Mouse (Mus musculus): ENCODE data around the gene Btnl4. TPM values are rescaled to one million over a fixed set of nuclear protein-coding genes. Genes with fewer than 3 reads are reported as not detected.

The Btnl4 gene
- total RNA-seq (2023): not detected

DNA sequence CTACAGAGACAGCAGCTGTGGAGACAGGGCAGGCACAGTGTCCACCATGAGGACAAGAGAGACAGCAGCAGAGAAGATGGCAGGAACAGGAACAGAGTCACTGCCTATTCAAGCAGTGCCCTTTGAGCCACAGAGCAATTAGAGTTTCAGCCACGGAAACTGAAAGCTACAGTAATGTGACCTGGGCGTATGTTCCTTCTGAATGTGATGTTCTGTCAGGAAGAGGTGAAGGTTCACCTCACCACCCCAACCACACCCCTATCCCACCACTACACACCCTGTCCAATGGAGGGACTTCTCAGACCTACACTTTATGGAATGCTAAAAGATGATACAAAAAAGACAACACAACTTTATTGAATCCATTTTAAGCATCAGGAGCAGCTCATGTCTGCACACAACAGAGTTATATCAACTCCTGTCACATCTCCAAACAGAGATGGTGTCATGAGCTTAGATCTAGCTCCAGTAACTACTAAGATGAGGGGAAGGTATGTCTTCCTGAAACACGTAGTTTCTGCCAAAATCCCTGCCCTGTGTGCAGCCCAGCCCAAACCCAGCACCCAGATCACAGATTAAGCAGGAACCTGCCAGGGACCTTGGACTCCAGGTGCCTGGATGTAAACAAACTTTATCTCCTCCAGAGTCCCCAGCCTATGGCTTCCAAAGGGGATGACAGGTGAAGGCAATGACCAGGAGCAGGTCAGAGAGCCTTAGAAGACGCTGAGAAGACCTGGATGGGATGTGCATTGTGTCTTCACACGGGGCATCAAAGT is at the start of gene Btnl4:
Btnl4 (minus strand) TSS at position 81 of the 776 bp plus-strand sequence.

DNA sequence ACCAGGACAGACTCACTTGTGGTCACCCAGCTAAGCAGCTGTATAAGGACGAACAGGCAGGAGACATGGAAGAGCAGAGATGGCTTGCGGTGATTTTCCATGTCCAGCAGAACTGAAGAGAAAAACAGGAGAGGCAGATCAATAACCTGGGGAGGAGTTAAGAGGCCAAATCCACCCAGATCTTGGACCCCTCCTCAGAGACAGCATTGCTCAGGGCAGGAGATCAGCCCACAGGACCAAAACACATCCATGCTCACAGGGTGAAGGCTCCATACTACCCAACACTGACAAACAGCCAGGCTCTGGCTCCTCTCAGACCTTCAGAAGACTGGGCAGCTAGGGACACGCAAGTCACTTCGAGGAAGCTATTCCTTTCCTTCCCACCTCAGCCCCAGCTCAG is 40.1 kb upstream of the Btnl4 start, which contains the start of gene Btnl6:
Btnl6 (minus strand) TSS at position 101 of the 400 bp plus-strand sequence.

Other genes with a start within 250 kb of the Btnl4 start
- 10 to 100 TPM; 50.5 to 59.9 TPM for gene H2-Ob, start 238.4 kb downstream of the Btnl4 start, total RNA-seq (2023)
- 10 to 100 TPM; 20.1 to 49.2 TPM for gene H2-Ab1, start 219.6 kb downstream of the Btnl4 start, total RNA-seq (2023)
- gene H2-Aa, start 189.5 kb downstream of the Btnl4 start, total RNA-seq (2023): 10 to 100 TPM; 21.0 to 52.3 TPM
- 10 to 100 TPM; 16.7 to 33.7 TPM for gene H2-Eb1, start 171.5 kb downstream of the Btnl4 start, total RNA-seq (2023)
- not detected for gene H2-Eb2, start 151.7 kb downstream of the Btnl4 start, total RNA-seq (2023)
- under 1 TPM in 1 of 2 experiments, not detected in 1; 0.36 TPM for gene Btnl2, start 122.5 kb downstream of the Btnl4 start, total RNA-seq (2023)
- not detected for gene Btnl1, start 100.2 kb downstream of the Btnl4 start, total RNA-seq (2023)
- 1 to 10 TPM; 1.1 to 2.8 TPM for gene BC051142, start 78.5 kb downstream of the Btnl4 start, total RNA-seq (2023)
- gene Btnl6, start 40.0 kb upstream of the Btnl4 start, total RNA-seq (2023): not detected
- under 1 TPM; 0.09 to 0.12 TPM for gene Notch4, start 87.0 kb upstream of the Btnl4 start, total RNA-seq (2023)
- 100 to 1,000 TPM; 217 to 222 TPM for gene Gpsm3, start 112.5 kb upstream of the Btnl4 start, total RNA-seq (2023)
- 10 to 100 TPM; 52.2 to 55.0 TPM for gene Pbx2, start 113.9 kb upstream of the Btnl4 start, total RNA-seq (2023)
- gene Ager, start 120.5 kb upstream of the Btnl4 start, total RNA-seq (2023): 1 to 10 TPM; 9.0 to 9.7 TPM
- gene Rnf5, start 126.4 kb upstream of the Btnl4 start, total RNA-seq (2023): 10 to 100 TPM; 39.2 to 39.6 TPM
- 10 to 100 TPM; 58.6 to 68.9 TPM for gene Agpat1, start 126.9 kb upstream of the Btnl4 start, total RNA-seq (2023)
- gene Egfl8, start 138.7 kb upstream of the Btnl4 start, total RNA-seq (2023): 1 to 10 TPM; 5.2 to 7.1 TPM
- gene Ppt2, start 151.2 kb upstream of the Btnl4 start, total RNA-seq (2023): 10 to 100 TPM; 28.1 to 31.6 TPM
- 10 to 100 TPM; 13.9 to 20.0 TPM for gene Prrt1, start 152.2 kb upstream of the Btnl4 start, total RNA-seq (2023)
- 1 to 10 TPM; 2.1 to 3.5 TPM for gene Fkbpl, start 167.4 kb upstream of the Btnl4 start, total RNA-seq (2023)
- 10 to 100 TPM; 46.2 to 55.1 TPM for gene Atf6b, start 169.8 kb upstream of the Btnl4 start, total RNA-seq (2023)
- gene Tnxb, start 193.2 kb upstream of the Btnl4 start, total RNA-seq (2023): under 1 TPM in 1 of 2 experiments, not detected in 1; 0.09 TPM

All from T-cell, adult 66 days (primary cell).